ENCODE assay signal across 8 mouse cellular contexts in the genomic region with DNA sequence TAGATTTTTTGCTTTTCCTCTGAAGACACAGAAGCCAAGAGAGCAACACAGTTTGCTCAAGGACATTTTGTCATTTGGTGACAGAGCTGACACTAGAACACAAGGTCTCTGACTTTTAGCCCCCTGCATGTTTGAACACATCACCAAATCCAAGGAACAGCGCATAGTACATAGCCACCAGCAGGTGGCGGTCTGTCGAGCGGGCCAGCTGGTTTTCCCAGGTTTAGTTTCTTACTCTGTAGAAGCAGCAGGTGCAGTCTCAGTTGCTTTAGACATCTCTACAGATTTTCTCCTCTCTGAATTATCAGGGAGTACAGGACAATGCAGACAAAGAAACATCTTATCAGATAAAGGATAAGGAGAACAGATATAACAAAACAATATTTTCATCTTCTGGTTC. TPM values are rescaled to one million over a fixed set of nuclear protein-coding genes. Genes with fewer than 3 reads are reported as not detected.
A peak's percentile ranks its signal among the peaks of the same experiment; 100 is the strongest.
DNase-seq lines count a peak whose midpoint lies in the region; ATAC-seq and TF ChIP-seq lines count a peak whose summit lies in the region.

No protein-coding gene starts in this region.

- no peaks in the 10 kb centered on the region for H3K9me3 ChIP-seq in liver, embryonic 12.5 days (replicated peaks)
- H3K9me3 ChIP-seq in intestine, embryonic 16.5 days (ENCODE audit: control insufficient read depth, low read length) = no peaks in the 10 kb centered on the region

- no peaks in the 10 kb centered on the region for H3K4me1 ChIP-seq in liver, adult 2 months (ENCODE audit: control insufficient read depth, insufficient read depth, low read length)
- H3K4me1 ChIP-seq in liver, embryonic 12.5 days = peaks cover 9% of the 10 kb centered on the region
- peaks cover 5% of the 10 kb centered on the region; the same call in 1 of the 2 replicates for H3K4me1 ChIP-seq in intestine, embryonic 16.5 days (ENCODE audit: control insufficient read depth, insufficient read depth, low read length)

- intact Hi-C loops in left cerebral cortex, postnatal 36 days (cut with DNase I) = loop anchor here (1.0 kb wide), 1 partner anchor 254 kb away; no protein-coding TSS in a partner anchor

- peak; percentile 92 for TF ChIP-seq CTCF in liver, adult 2 months (IDR thresholded peaks at IDR 0.05; ENCODE audit: low read depth, low read length)

- 6% methylated on average over 4 of the region's 4 CpGs for WGBS in liver, adult 2 months
- 2% methylated on average over 4 of the region's 4 CpGs for WGBS in liver, embryonic 12.5 days (ENCODE audit: insufficient replicate concordance)
- WGBS in intestine, embryonic 16.5 days = 4% methylated on average over 4 of the region's 4 CpGs

- H3K27me3 ChIP-seq in liver, adult 2 months (ENCODE audit: control insufficient read depth, insufficient read depth, low read length) = no peaks in the 10 kb centered on the region
- 0 out of 2 replicates have a peak, but pooled peaks cover 4% of the 10 kb centered on the region for H3K27me3 ChIP-seq in liver, embryonic 12.5 days (replicated peaks)
- H3K27me3 ChIP-seq in intestine, embryonic 16.5 days (replicated peaks; ENCODE audit: control insufficient read depth, insufficient read depth, low read length) = no peaks in the 10 kb centered on the region

- H3K4me3 ChIP-seq in liver, adult 2 months (ENCODE audit: insufficient read depth, low read depth, low read length) = no peak overlapping the region
- no peak overlapping the region for H3K4me3 ChIP-seq in liver, embryonic 12.5 days
- no peak overlapping the region for H3K4me3 ChIP-seq in intestine, embryonic 16.5 days (ENCODE audit: low read length)

- no peaks in the 10 kb centered on the region for H3K36me3 ChIP-seq in liver, adult 2 months (ENCODE audit: control insufficient read depth, insufficient read depth, low read length)
- H3K36me3 ChIP-seq in liver, embryonic 12.5 days = no peaks in the 10 kb centered on the region
- H3K36me3 ChIP-seq in intestine, embryonic 16.5 days (ENCODE audit: control insufficient read depth, insufficient read depth, low read length) = no peaks in the 10 kb centered on the region

- no peak for ATAC-seq in liver, embryonic 12.5 days
- peak; percentile 59; the same call in 1 of the 2 replicates for ATAC-seq in intestine, embryonic 16.5 days

- no peak overlapping the region for H3K9ac ChIP-seq in liver, adult 2 months (ENCODE audit: low read depth, low read length)
- H3K9ac ChIP-seq in liver, embryonic 12.5 days = no peak overlapping the region
- no peak overlapping the region for H3K9ac ChIP-seq in intestine, embryonic 16.5 days (ENCODE audit: low read depth, low read length)

- no peak overlapping the region for H3K4me2 ChIP-seq in liver, embryonic 12.5 days
- no peak overlapping the region for H3K4me2 ChIP-seq in intestine, embryonic 16.5 days (ENCODE audit: low read depth, low read length)

- TF ChIP-seq POLR2A in liver, adult 2 months (IDR thresholded peaks at IDR 0.05; ENCODE audit: extremely low read depth, insufficient read depth, low read length) = no peak

- DNase-seq in liver, adult 2 months (ENCODE audit: extremely low read depth, low read depth, low spot score) = peak; percentile 49
- peak; percentile 13 for DNase-seq in adrenal gland, adult 8-10 months
- DNase-seq in embryo, embryonic 10.5 days (ENCODE audit: low spot score) = peak; percentile 71
- DNase-seq in left cerebral cortex, postnatal 36 days (ENCODE audit: low spot score in 2 of 2) = peak; percentile 39 to 45
- peak; percentile 18 for DNase-seq in ovary, postnatal 14 days (ENCODE audit: low spot score)
- DNase-seq in thymus, postnatal 25 days = peak; percentile 74

- no peaks in the 10 kb centered on the region for H3K79me2 ChIP-seq in liver, adult 2 months (ENCODE audit: control insufficient read depth, insufficient read depth, low read length)

- no peak overlapping the region for H3K27ac ChIP-seq in liver, adult 2 months (replicated peaks; ENCODE audit: insufficient read depth, low read depth, low read length)
- H3K27ac ChIP-seq in liver, embryonic 12.5 days = no peak overlapping the region
- H3K27ac ChIP-seq in intestine, embryonic 16.5 days (ENCODE audit: low read length) = no peak overlapping the region

RNA-seq across cellular contexts. Expression of gene Fam107b, which starts 23.7 kb away (rescaled TPM):
- total RNA-seq in liver, adult 2 months (2014; rRNA removed) = 50.6 and 68.6 TPM in 2 replicates
- 13.7 and 18.3 TPM in 2 replicates for polyA plus RNA-seq in liver, adult 2 months (2012; rRNA removed)
- 22.0 and 24.0 TPM in 2 replicates for polyA plus RNA-seq in liver, embryonic 12.5 days (2016; fragmentation: Nextera tagmentation; extraction: Ambion mirVana)
- total RNA-seq in adrenal gland, adult 8-10 months (2022) = 10 to 100 TPM in 3 of 4 experiments, 1 to 10 TPM in 1; 9.5 to 20.1 (median 14.6) TPM
- 36.8 and 39.5 TPM in 2 replicates for polyA plus RNA-seq in intestine, embryonic 16.5 days (2015; fragmentation: Nextera tagmentation; extraction: Ambion mirVana)
- total RNA-seq in left cerebral cortex, postnatal 36 days (2021) = 10 to 100 TPM in 1 of 2 experiments, 1 to 10 TPM in 1; 6.4 to 11.9 TPM

RNA-seq across cellular contexts. Expression of gene Cdnf, which starts 33.8 kb away (rescaled TPM):
- 0.46 and 0.47 TPM in 2 replicates for total RNA-seq in liver, adult 2 months (2014; rRNA removed)
- 0.20 TPM in 1 of 2 replicates, not detected in the other for polyA plus RNA-seq in liver, adult 2 months (2012; rRNA removed)
- 0.11 and 0.24 TPM in 2 replicates for polyA plus RNA-seq in liver, embryonic 12.5 days (2016; fragmentation: Nextera tagmentation; extraction: Ambion mirVana)
- total RNA-seq in adrenal gland, adult 8-10 months (2022) = 1 to 10 TPM; 2.6 to 6.2 (median 4.0) TPM
- 0.17 and 0.32 TPM in 2 replicates for polyA plus RNA-seq in intestine, embryonic 16.5 days (2015; fragmentation: Nextera tagmentation; extraction: Ambion mirVana)
- 1 to 10 TPM; 1.2 to 1.6 TPM for total RNA-seq in left cerebral cortex, postnatal 36 days (2021)

RNA-seq across cellular contexts. Expression of gene Hspa14, which starts 34.0 kb away (rescaled TPM):
- 14.9 and 17.4 TPM in 2 replicates for total RNA-seq in liver, adult 2 months (2014; rRNA removed)
- polyA plus RNA-seq in liver, adult 2 months (2012; rRNA removed) = 9.5 and 12.3 TPM in 2 replicates
- polyA plus RNA-seq in liver, embryonic 12.5 days (2016; fragmentation: Nextera tagmentation; extraction: Ambion mirVana) = 107 and 109 TPM in 2 replicates
- 10 to 100 TPM; 35.4 to 53.3 (median 45.4) TPM for total RNA-seq in adrenal gland, adult 8-10 months (2022)
- 85.3 and 96.4 TPM in 2 replicates for polyA plus RNA-seq in intestine, embryonic 16.5 days (2015; fragmentation: Nextera tagmentation; extraction: Ambion mirVana)
- 10 to 100 TPM; 41.4 to 48.2 TPM for total RNA-seq in left cerebral cortex, postnatal 36 days (2021)

RNA-seq across cellular contexts. Expression of gene Gm45902, which starts 34.0 kb away (rescaled TPM):
- 1.1 and 1.3 TPM in 2 replicates for total RNA-seq in liver, adult 2 months (2014; rRNA removed)
- 0.45 and 0.61 TPM in 2 replicates for polyA plus RNA-seq in liver, adult 2 months (2012; rRNA removed)
- 3.2 and 3.5 TPM in 2 replicates for polyA plus RNA-seq in liver, embryonic 12.5 days (2016; fragmentation: Nextera tagmentation; extraction: Ambion mirVana)
- 1 to 10 TPM; 2.4 to 4.3 (median 3.6) TPM for total RNA-seq in adrenal gland, adult 8-10 months (2022)
- 2.8 TPM in 2 replicates for polyA plus RNA-seq in intestine, embryonic 16.5 days (2015; fragmentation: Nextera tagmentation; extraction: Ambion mirVana)
- total RNA-seq in left cerebral cortex, postnatal 36 days (2021) = 1 to 10 TPM; 3.4 to 5.4 TPM

Comparison
In these comparisons a context has a peak if more than half of its experiments do, and no peak if none do; other contexts are left out.
1. DNase-seq: peak in every context shown above with its lines; median percentile 74 in thymus, postnatal 25 days; 71 in embryo, embryonic 10.5 days; 49 in liver, adult 2 months; 42 in left cerebral cortex, postnatal 36 days; 18 in ovary, postnatal 14 days; 13 in adrenal gland, adult 8-10 months.